Comparison of ENCODE assay signal across 8 mouse cellular contexts in the genomic region with DNA sequence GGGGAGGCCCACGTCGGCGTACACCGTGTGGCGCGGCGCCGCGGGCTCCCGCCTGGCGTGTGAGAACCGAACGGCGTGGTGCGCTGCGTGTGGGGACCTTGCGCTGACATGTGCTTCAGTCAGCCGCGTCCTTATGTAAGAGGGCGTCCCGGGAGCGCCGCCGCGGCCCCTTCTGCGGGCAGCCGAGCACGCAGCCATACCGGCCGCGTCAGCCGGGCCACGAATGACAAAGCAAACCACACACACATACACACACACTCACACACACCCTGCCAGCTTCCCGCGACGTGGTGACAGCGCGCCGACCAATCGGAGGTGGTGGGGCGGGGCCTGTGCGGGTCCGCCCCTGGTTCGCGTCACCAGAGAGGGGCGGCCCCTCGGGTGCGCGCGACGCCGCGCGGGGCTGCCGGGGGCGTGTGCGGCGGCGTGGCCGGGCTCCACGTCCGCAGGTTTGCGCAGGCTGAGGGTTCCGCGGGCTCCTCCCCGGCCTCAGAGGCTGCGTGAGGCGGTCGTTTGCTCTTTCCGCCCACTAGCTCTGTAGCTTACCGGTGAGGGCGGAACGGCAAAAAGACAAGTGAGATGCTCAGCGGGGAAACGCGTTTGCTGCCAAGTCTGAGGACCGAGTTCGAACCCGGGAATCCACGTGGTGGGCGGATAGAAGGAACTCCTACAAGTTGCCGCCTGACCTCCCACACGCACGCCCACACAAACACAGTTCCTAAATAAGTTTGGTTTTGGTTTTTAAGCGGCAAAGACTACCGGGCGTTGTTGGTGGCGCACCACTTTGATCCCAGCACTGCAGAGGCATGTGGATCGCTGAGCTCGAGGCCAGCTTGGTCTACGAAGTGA. TPM values are rescaled to one million over a fixed set of nuclear protein-coding genes. Genes with fewer than 3 reads are reported as not detected.
DNase-seq lines count a peak whose midpoint lies in the region; ATAC-seq and TF ChIP-seq lines count a peak whose summit lies in the region.

No protein-coding gene starts in this region.

- H3K27ac ChIP-seq in ES-E14 (ENCODE audit: insufficient read depth, low read depth, low read length, poor library complexity, severe bottlenecking), result peak overlapping the region; percentile 69
- H3K27ac ChIP-seq in forebrain, embryonic 14.5 days (ENCODE audit: low read depth, low read length), result peak overlapping the region; percentile 99
- H3K27ac ChIP-seq in liver, postnatal 0 days (ENCODE audit: low read depth), result peak overlapping the region; percentile 92
- peak overlapping the region; percentile 100 for H3K27ac ChIP-seq in neural tube, embryonic 13.5 days (replicated peaks)
- peak overlapping the region; percentile 84 for H3K27ac ChIP-seq in testis, adult 2 months (ENCODE audit: control insufficient read depth, insufficient read depth, low read depth, low read length)

- H3K36me3 ChIP-seq in ES-E14 (ENCODE audit: control insufficient read depth, insufficient read depth, low read length, poor library complexity, severe bottlenecking), result peaks cover 2% of the 10 kb centered on the region; the same call in 1 of the 2 replicates
- no peaks in the 10 kb centered on the region for H3K36me3 ChIP-seq in forebrain, embryonic 14.5 days (ENCODE audit: control insufficient read depth, insufficient read depth, low read length)
- no peaks in the 10 kb centered on the region for H3K36me3 ChIP-seq in liver, postnatal 0 days (replicated peaks; ENCODE audit: insufficient read depth, low read length)
- H3K36me3 ChIP-seq in neural tube, embryonic 13.5 days, result no peaks in the 10 kb centered on the region
- H3K36me3 ChIP-seq in testis, adult 2 months (ENCODE audit: control insufficient read depth, insufficient read depth, low read length), result no peaks in the 10 kb centered on the region

- TF ChIP-seq CTCF in liver, postnatal 0 days (IDR thresholded peaks at IDR 0.05; ENCODE audit: low read depth), result 0 out of 2 replicates have a peak, but pooled peaks have one; percentile 3
- no peak for TF ChIP-seq CTCF in testis, adult 2 months (IDR thresholded peaks at IDR 0.05; ENCODE audit: control insufficient read depth, insufficient read depth, insufficient replicate concordance, low read depth, low read length)

- H3K9me3 ChIP-seq in ES-E14 (ENCODE audit: control insufficient read depth, insufficient read depth, low read depth, low read length), result no peaks in the 10 kb centered on the region
- no peaks in the 10 kb centered on the region for H3K9me3 ChIP-seq in forebrain, embryonic 14.5 days (replicated peaks; ENCODE audit: control insufficient read depth, low read length)
- H3K9me3 ChIP-seq in liver, postnatal 0 days (ENCODE audit: low read length), result no peaks in the 10 kb centered on the region
- no peaks in the 10 kb centered on the region for H3K9me3 ChIP-seq in neural tube, embryonic 13.5 days

- in situ Hi-C loops in ES-E14 (cut with MboI; ENCODE audit: low sequenced_read_pairs in 2 of 2, unreplicated experiment in 2 of 2), result no loop called here

- 1% methylated on average over 87 of the region's 91 CpGs for WGBS in forebrain, embryonic 14.5 days
- WGBS in liver, postnatal 0 days (ENCODE audit: insufficient replicate concordance), result under 1% methylated on average over 88 of the region's 91 CpGs
- 2% methylated on average over 88 of the region's 91 CpGs for WGBS in neural tube, embryonic 13.5 days

- peak overlapping the region; percentile 86 to 90 for H3K4me3 ChIP-seq in ES-E14 (ENCODE audit: insufficient read depth in 1 of 2, low read depth in 1 of 2, low read length in 2 of 2, poor library complexity in 1 of 2, severe bottlenecking in 1 of 2)
- peak overlapping the region; percentile 98 for H3K4me3 ChIP-seq in forebrain, embryonic 14.5 days (ENCODE audit: low read depth, low read length)
- peak overlapping the region; percentile 94 for H3K4me3 ChIP-seq in liver, postnatal 0 days (ENCODE audit: low read depth, low read length)
- H3K4me3 ChIP-seq in neural tube, embryonic 13.5 days, result peak overlapping the region; percentile 96
- peak overlapping the region; percentile 92 for H3K4me3 ChIP-seq in testis, adult 2 months (ENCODE audit: control insufficient read depth, low read depth, low read length)

- peak; percentile 54 for TF ChIP-seq POLR2A in testis, adult 2 months (IDR thresholded peaks at IDR 0.05; ENCODE audit: control insufficient read depth, low read depth, low read length)

- H3K27me3 ChIP-seq in forebrain, embryonic 14.5 days (replicated peaks; ENCODE audit: control insufficient read depth, insufficient read depth, low read length), result no peaks in the 10 kb centered on the region
- H3K27me3 ChIP-seq in liver, postnatal 0 days (ENCODE audit: insufficient read depth, low read length), result no peaks in the 10 kb centered on the region
- H3K27me3 ChIP-seq in neural tube, embryonic 13.5 days, result peaks cover 21% of the 10 kb centered on the region
- H3K27me3 ChIP-seq in testis, adult 2 months (ENCODE audit: control insufficient read depth, insufficient read depth, low read length), result no peaks in the 10 kb centered on the region

- no peak for TF ChIP-seq EP300 in liver, postnatal 0 days (IDR thresholded peaks at IDR 0.05; ENCODE audit: low read depth)

- H3K4me1 ChIP-seq in ES-E14 (ENCODE audit: control insufficient read depth in 2 of 2, insufficient read depth in 2 of 2, low read length in 2 of 2, poor library complexity in 1 of 2), result peaks cover 9 to 20% of the 10 kb centered on the region in 2 experiments
- H3K4me1 ChIP-seq in forebrain, embryonic 14.5 days (ENCODE audit: control insufficient read depth, insufficient read depth, low read length), result peaks cover 16% of the 10 kb centered on the region
- peaks cover 9% of the 10 kb centered on the region; the same call in 1 of the 2 replicates for H3K4me1 ChIP-seq in liver, postnatal 0 days (ENCODE audit: insufficient read depth)
- peaks cover 23% of the 10 kb centered on the region for H3K4me1 ChIP-seq in neural tube, embryonic 13.5 days (replicated peaks)
- H3K4me1 ChIP-seq in testis, adult 2 months (ENCODE audit: control insufficient read depth, insufficient read depth, low read length), result peaks cover 7% of the 10 kb centered on the region

- H3K4me2 ChIP-seq in forebrain, embryonic 14.5 days (ENCODE audit: low read length), result peak overlapping the region; percentile 66
- peak overlapping the region; percentile 85 for H3K4me2 ChIP-seq in liver, postnatal 0 days (ENCODE audit: low read depth, low read length)
- H3K4me2 ChIP-seq in neural tube, embryonic 13.5 days, result peak overlapping the region; percentile 60

- intact Hi-C loops in heart, postnatal 25 days (cut with DNase I), result no loop called here

- DNase-seq in ES-E14 (ENCODE audit: low read depth, low spot score), result peak; percentile 80
- DNase-seq in cerebellum, adult 11 months, result peak; percentile 96
- DNase-seq in forebrain, embryonic 14.5 days (ENCODE audit: low spot score), result peak; percentile 96
- peak; percentile 87 for DNase-seq in heart, postnatal 25 days (ENCODE audit: low spot score)
- DNase-seq in layer of hippocampus, adult 11-12 months (ENCODE audit: low spot score), result peak; percentile 96
- peak; percentile 96 for DNase-seq in liver, postnatal 0 days

- peak overlapping the region; percentile 81 for H3K9ac ChIP-seq in ES-E14 (ENCODE audit: insufficient read depth, low read depth, low read length, poor library complexity, severe bottlenecking)
- peak overlapping the region; percentile 99 for H3K9ac ChIP-seq in forebrain, embryonic 14.5 days (ENCODE audit: low read length)
- peak overlapping the region; percentile 67 for H3K9ac ChIP-seq in liver, postnatal 0 days (replicated peaks)
- H3K9ac ChIP-seq in neural tube, embryonic 13.5 days, result peak overlapping the region; percentile 92

- ATAC-seq in forebrain, embryonic 14.5 days, result peak; percentile 96
- peak; percentile 90 for ATAC-seq in liver, postnatal 0 days
- ATAC-seq in neural tube, embryonic 13.5 days (ENCODE audit: low read depth), result peak; percentile 98

TF ChIP-seq in ES-E14, 5 proteins besides CTCF, POLR2A, EP300 and RAD21:
- 0 out of 2 replicates have a peak, but pooled peaks have one; percentile 65 for TF ChIP-seq HCFC1 (IDR thresholded peaks at IDR 0.05; ENCODE audit: borderline replicate concordance, insufficient read depth, low read length)
- TF ChIP-seq ZNF384 (IDR thresholded peaks at IDR 0.05; ENCODE audit: low read depth, low read length), result no peak
- TF ChIP-seq ZC3H11A (IDR thresholded peaks at IDR 0.05; ENCODE audit: borderline replicate concordance, low read depth, low read length), result no peak
- TF ChIP-seq CHD2 (IDR thresholded peaks at IDR 0.05; ENCODE audit: low read depth, low read length), result no peak

RNA-seq across cellular contexts. Expression of a gene that starts 0.7 kb away (rescaled TPM):
- 56.1 and 91.6 TPM in 2 replicates for total RNA-seq in ES-E14 (2012; rRNA removed)
- polyA plus RNA-seq in forebrain, embryonic 14.5 days (2014; fragmentation: Nextera tagmentation; extraction: Ambion mirVana), result 81.9 and 92.5 TPM in 2 replicates
- total RNA-seq in heart, postnatal 25 days (2021), result 10 to 100 TPM; 18.6 to 22.1 TPM
- polyA plus RNA-seq in liver, postnatal 0 days (2015; fragmentation: Nextera tagmentation; extraction: Ambion mirVana), result 13.6 and 14.6 TPM in 2 replicates
- 101 and 113 TPM in 2 replicates for polyA plus RNA-seq in neural tube, embryonic 13.5 days (2015; fragmentation: Nextera tagmentation; extraction: Ambion mirVana)
- polyA plus RNA-seq in testis, adult 2 months (2012; rRNA removed), result 14.6 and 15.7 TPM in 2 replicates

RNA-seq across cellular contexts. Expression of a gene that starts 10.5 kb away (rescaled TPM):
- total RNA-seq in ES-E14 (2012; rRNA removed), result 12.4 and 21.0 TPM in 2 replicates
- 0.85 and 0.99 TPM in 2 replicates for polyA plus RNA-seq in forebrain, embryonic 14.5 days (2014; fragmentation: Nextera tagmentation; extraction: Ambion mirVana)
- total RNA-seq in heart, postnatal 25 days (2021), result 1 to 10 TPM; 1.5 to 1.6 TPM
- polyA plus RNA-seq in liver, postnatal 0 days (2015; fragmentation: Nextera tagmentation; extraction: Ambion mirVana), result 207 and 214 TPM in 2 replicates
- polyA plus RNA-seq in neural tube, embryonic 13.5 days (2015; fragmentation: Nextera tagmentation; extraction: Ambion mirVana), result 1.5 and 2.0 TPM in 2 replicates
- 0.97 and 1.6 TPM in 2 replicates for polyA plus RNA-seq in testis, adult 2 months (2012; rRNA removed)

Comparison
In these comparisons a context has a peak if more than half of its experiments do, and no peak if none do; other contexts are left out.
1. Peak in every context shown above with its lines: DNase-seq, ATAC-seq, H3K4me3 ChIP-seq and H3K27ac ChIP-seq.
2. RNA of a gene that starts 10.5 kb away (polyA plus RNA-seq): 207 to 214 TPM in liver, postnatal 0 days; 0.97 to 1.6 TPM in testis, adult 2 months, 1.5 to 2.0 TPM in neural tube, embryonic 13.5 days and 0.85 to 0.99 TPM in forebrain, embryonic 14.5 days; every median in the first group is over 10 times any median in the second.